Mouse (Mus musculus) heart, embryonic 14.5 days (tissue): ENCODE results near the gene Rfc2. TPM values are rescaled to one million over a fixed set of nuclear protein-coding genes. Genes with fewer than 3 reads are reported as not detected.

Experiments
- ATAC-seq: fragments of 200-750 bp; cut with Nextera tagmentation; 2 replicates; pipeline ENCODE4 v1.8.0; 2017; ENCODE audit warnings: low read depth, moderate TSS enrichment; ENCODE audit not compliant: insufficient number of reproducible peaks, insufficient read depth, low FRiP score
- H3K27ac ChIP-seq, 2 experiments: fragments of 200-500 bp in 1 of 2; fragments of 300-500 bp in 1 of 2; sonication (generic) in 1 of 2; replicated peaks in 1 of 2; 2 replicates each; pipeline ENCODE4 v1.5.1; 2012 to 2014; ENCODE audit warnings: low read depth in 2 of 2, low read length in 2 of 2, control low read depth in 1 of 2, mild to moderate bottlenecking in 1 of 2, mixed read lengths in 1 of 2; ENCODE audit not compliant: control insufficient read depth in 1 of 2, insufficient read depth in 1 of 2
- H3K27me3 ChIP-seq: fragments of 300-500 bp; sonication (generic); 2 replicates; pipeline ENCODE4 v1.6.1; 2014; ENCODE audit warnings: mild to moderate bottlenecking, low read length, control low read depth; ENCODE audit not compliant: control insufficient read depth, insufficient read depth
- H3K36me3 ChIP-seq: fragments of 300-500 bp; sonication (generic); 2 replicates; pipeline ENCODE4 v1.6.1; 2014; ENCODE audit warnings: mild to moderate bottlenecking, control low read depth, low read length, mixed read lengths; ENCODE audit not compliant: control insufficient read depth, insufficient read depth
- H3K4me1 ChIP-seq, 2 experiments: fragments of 200-500 bp in 1 of 2; fragments of 300-500 bp in 1 of 2; sonication (generic) in 1 of 2; 2 replicates each; pipeline ENCODE4 v1.6.1; 2012 to 2014; ENCODE audit warnings: low read length in 2 of 2, control low read depth in 1 of 2, mixed read lengths in 1 of 2; ENCODE audit not compliant: control insufficient read depth in 2 of 2, insufficient read depth in 2 of 2
- H3K4me2 ChIP-seq: fragments of 300-500 bp; sonication (generic); 2 replicates; pipeline ENCODE4 v1.6.1; 2014; ENCODE audit warnings: mild to moderate bottlenecking, low read length
- H3K4me3 ChIP-seq, 2 experiments: fragments of 200-500 bp in 1 of 2; fragments of 300-500 bp in 1 of 2; sonication (generic) in 1 of 2; 2 replicates each; pipeline ENCODE4 v1.5.1; 2012 to 2014; ENCODE audit warnings: low read length in 2 of 2, mild to moderate bottlenecking in 2 of 2, control low read depth in 1 of 2, low read depth in 1 of 2, moderate library complexity in 1 of 2; ENCODE audit not compliant: control insufficient read depth in 1 of 2, insufficient read depth in 1 of 2
- H3K9ac ChIP-seq: fragments of 300-500 bp; sonication (generic); 2 replicates; pipeline ENCODE4 v1.6.1; 2014; ENCODE audit warnings: mild to moderate bottlenecking, low read length
- H3K9me3 ChIP-seq: fragments of 300-500 bp; sonication (generic); 2 replicates; pipeline ENCODE4 v1.6.1; 2016; ENCODE audit warnings: low read length, control low read depth; ENCODE audit not compliant: control insufficient read depth
- WGBS: fragments of 180-500 bp; shearing (Covaris S2); extraction: QIAGEN DNeasy Blood & Tissue Kit; methylation state at CpG from one replicate; pipeline ENCODE4 v1.1.7; 2014; 5-methylcytosine and 5-hydroxymethylcytosine counted together
- polyA plus RNA-seq: library from polyadenylated mRNA; unstranded; fragments of >200 nt; fragmentation: Nextera tagmentation; extraction: Ambion mirVana; gene quantifications from 2 replicates; pipeline ENCODE4 v1.2.1, GENCODE M21; 2014

The Rfc2 gene
- polyA plus RNA-seq, 1 experiment from 2014 or later, result 184 TPM

- Histone ChIP-seq H3K4me2 (no peak overlapping the region), H3K27me3 (no peaks in the 10 kb centered on the region), H3K27ac (no peak overlapping the region), H3K36me3 (no peaks in the 10 kb centered on the region), H3K9ac (no peak overlapping the region), H3K4me3 (no peak overlapping the region), H3K9me3 (no peaks in the 10 kb centered on the region), H3K4me1 (peaks cover 1 to 2% of the 10 kb centered on the region in 2 experiments)
- WGBS, result 73% methylated on average over 7 of the region's 7 CpGs
- no peak for ATAC-seq
Observed at GRCm38 (mm10) chr5:134577534-134577933, 3.6 kb upstream of the Rfc2 start.

- WGBS, result 61% methylated on average over 3 of the region's 3 CpGs
- H3K4me2 ChIP-seq, result no peak overlapping the region
- no peak for ATAC-seq
- H3K27me3 ChIP-seq, result no peaks in the 10 kb centered on the region
- H3K4me1 ChIP-seq, result peaks cover 2 to 9% of the 10 kb centered on the region in 2 experiments; a peak in 3 of 4 replicates
- H3K4me3 ChIP-seq, result no peak overlapping the region
- H3K36me3 ChIP-seq, result no peaks in the 10 kb centered on the region
- H3K9me3 ChIP-seq, result no peaks in the 10 kb centered on the region
- no peak overlapping the region for H3K9ac ChIP-seq
- no peak overlapping the region for H3K27ac ChIP-seq
Observed at GRCm38 (mm10) chr5:134579135-134579534, 2.0 kb upstream of the Rfc2 start.

- ATAC-seq, result peak; percentile 89
- Histone ChIP-seq H3K36me3 (peaks cover 8% of the 10 kb centered on the region; the same call in 1 of the 2 replicates), H3K9ac (peak overlapping the region; percentile 79), H3K27me3 (no peaks in the 10 kb centered on the region), H3K4me1 (peaks cover 2 to 9% of the 10 kb centered on the region in 2 experiments; a peak in 3 of 4 replicates), H3K4me3 (peak overlapping the region; percentile 66 to 92), H3K27ac (0 out of 4 replicates have a peak overlapping the region, but pooled peaks of 1 of the 2 experiments have one; percentile 1), H3K9me3 (no peaks in the 10 kb centered on the region), H3K4me2 (peak overlapping the region; percentile 87)
- 7% methylated on average over 29 of the region's 30 CpGs for WGBS
Observed at GRCm38 (mm10) chr5:134582221-134582907, 1.2 kb downstream of the Rfc2 start.

- no peaks in the 10 kb centered on the region for H3K9me3 ChIP-seq
- ATAC-seq, result no peak
- H3K9ac ChIP-seq, result peak overlapping the region; percentile 79
- H3K27me3 ChIP-seq, result no peaks in the 10 kb centered on the region
- 0 out of 4 replicates have a peak overlapping the region, but pooled peaks of 1 of the 2 experiments have one; percentile 1 for H3K27ac ChIP-seq
- peak overlapping the region; percentile 66 to 92 for H3K4me3 ChIP-seq
- peaks cover 2 to 9% of the 10 kb centered on the region in 2 experiments; a peak in 3 of 4 replicates for H3K4me1 ChIP-seq
- 32% methylated on average over 15 of the region's 15 CpGs for WGBS
- H3K4me2 ChIP-seq, result peak overlapping the region; percentile 87
- H3K36me3 ChIP-seq, result peaks cover 9% of the 10 kb centered on the region; the same call in 1 of the 2 replicates
Observed at GRCm38 (mm10) chr5:134583006-134583883, 2.1 kb downstream of the Rfc2 start.

GRCm38 (mm10) chr5:134583884-134584213 is 2.7 kb downstream of the Rfc2 start:
- Histone ChIP-seq H3K9me3 (no peaks in the 10 kb centered on the region), H3K9ac (no peak overlapping the region), H3K4me1 (peaks cover 2 to 9% of the 10 kb centered on the region in 2 experiments; a peak in 3 of 4 replicates), H3K4me3 (no peak overlapping the region), H3K27ac (no peak overlapping the region), H3K27me3 (no peaks in the 10 kb centered on the region), H3K36me3 (peaks cover 15% of the 10 kb centered on the region), H3K4me2 (peak overlapping the region; percentile 87; the same call in 1 of the 2 replicates)
- ATAC-seq, result no peak
- WGBS, result 79% methylated on average over 3 of the region's 3 CpGs

- Histone ChIP-seq H3K4me3 (no peak overlapping the region), H3K9ac (no peak overlapping the region), H3K4me1 (peaks cover 2 to 9% of the 10 kb centered on the region in 2 experiments; a peak in 3 of 4 replicates), H3K27ac (no peak overlapping the region), H3K4me2 (no peak overlapping the region), H3K27me3 (no peaks in the 10 kb centered on the region), H3K9me3 (no peaks in the 10 kb centered on the region), H3K36me3 (peaks cover 18% of the 10 kb centered on the region)
- 87% methylated on average over 5 of the region's 5 CpGs for WGBS
- no peak for ATAC-seq
Observed at GRCm38 (mm10) chr5:134584798-134585197, 3.6 kb downstream of the Rfc2 start.

- Histone ChIP-seq H3K27me3 (no peaks in the 10 kb centered on the region), H3K9ac (no peak overlapping the region), H3K9me3 (no peaks in the 10 kb centered on the region), H3K27ac (no peak overlapping the region), H3K4me1 (no peaks in the 10 kb centered on the region), H3K4me2 (no peak overlapping the region), H3K4me3 (no peak overlapping the region), H3K36me3 (peaks cover 65% of the 10 kb centered on the region)
- no peak for ATAC-seq
- WGBS, result 92% methylated on average over 3 of the region's 3 CpGs
Observed at GRCm38 (mm10) chr5:134589900-134590299, 8.7 kb downstream of the Rfc2 start.
